Mouse (Mus musculus) erythroblast, embryonic 14.5 days (primary cell): ENCODE results near the gene Gm7075. TPM values are rescaled to one million over a fixed set of nuclear protein-coding genes. Genes with fewer than 3 reads are reported as not detected.
"Not testable (repeated sequence)": the region's sequence is repeated elsewhere in the genome, so short reads cannot be mapped to it uniquely, and the experiment has no call there.

Experiments
- H3K27me3 ChIP-seq: 2 replicates; pipeline ENCODE4 v1.6.1; 2012; ENCODE audit warnings: inconsistent platforms; ENCODE audit not compliant: control insufficient read depth
- H3K36me3 ChIP-seq: 2 replicates; pipeline ENCODE4 v1.6.1; 2012; ENCODE audit warnings: mild to moderate bottlenecking, inconsistent platforms; ENCODE audit not compliant: control insufficient read depth
- H3K4me1 ChIP-seq: 2 replicates; pipeline ENCODE4 v1.6.1; 2012; ENCODE audit warnings: inconsistent platforms; ENCODE audit not compliant: control insufficient read depth
- H3K4me3 ChIP-seq: replicated peaks from 2 replicates; pipeline ENCODE3; 2012; ENCODE audit warnings: moderate library complexity, mild to moderate bottlenecking, inconsistent platforms
- H3K9me3 ChIP-seq: 2 replicates; pipeline ENCODE4 v1.6.1; 2012; ENCODE audit warnings: low read length, inconsistent platforms, mixed read lengths; ENCODE audit not compliant: control insufficient read depth
- GATA1 ChIP-seq: IDR thresholded peaks from 2 replicates; pipeline ENCODE4 v1.6.1; 2012; ENCODE audit warnings: low read length, inconsistent platforms, mixed read lengths
- TAL1 ChIP-seq: IDR thresholded peaks from 3 replicates; pipeline ENCODE4 v1.6.1; 2012; ENCODE audit warnings: low read length, inconsistent platforms, mixed read lengths
- polyA plus RNA-seq: library from polyadenylated mRNA; stranded (reverse); fragments of >175 nt; gene quantifications from 2 replicates; pipeline ENCODE4 v1.2.3, GENCODE M21; 2012

The Gm7075 gene
- polyA plus RNA-seq, 1 experiment: not detected

DNA sequence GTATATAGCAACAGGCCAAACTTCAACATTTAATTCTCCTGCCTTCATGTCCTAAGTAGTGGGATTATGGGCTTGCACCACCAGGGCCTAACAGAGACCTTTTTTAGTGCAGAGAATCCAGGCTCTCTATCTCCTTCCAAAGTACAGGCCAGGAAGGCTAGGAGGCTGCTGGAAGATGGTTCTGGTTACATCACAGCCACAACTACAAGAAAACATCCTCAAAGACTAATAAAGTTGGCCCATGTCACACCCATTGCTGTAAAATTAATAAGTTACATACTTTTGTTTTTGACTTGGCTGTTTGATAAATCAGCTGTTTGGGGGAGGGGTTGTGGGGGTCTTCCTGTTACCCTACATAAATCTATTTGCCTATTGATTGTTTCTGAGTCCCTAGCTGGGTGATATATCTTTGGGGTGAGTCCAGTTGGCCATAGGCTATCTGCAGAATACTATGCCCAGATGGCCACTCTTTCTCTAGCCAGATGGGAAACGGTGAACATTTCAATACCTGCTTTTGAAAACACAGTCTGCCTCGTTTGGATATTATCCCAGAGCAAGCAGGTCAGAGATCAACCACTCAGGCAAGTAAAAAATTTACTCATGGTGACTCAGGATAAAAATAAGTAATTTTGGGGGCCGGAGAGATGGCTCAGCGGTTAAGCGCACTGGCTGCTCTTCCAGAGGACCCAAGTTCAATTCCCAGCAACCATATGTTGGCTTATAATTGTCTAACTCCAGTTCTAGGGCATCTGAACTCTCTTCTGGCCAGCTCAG, 18.7 kb downstream of the Gm7075 start:
- H3K4me1 ChIP-seq: no peaks in the 10 kb centered on the region
- H3K36me3 ChIP-seq: peaks cover 2% of the 10 kb centered on the region; the same call in 1 of the 2 replicates
- no peaks in the 10 kb centered on the region for H3K27me3 ChIP-seq
- H3K4me3 ChIP-seq: no peak overlapping the region
- no peak for TF ChIP-seq TAL1
- TF ChIP-seq GATA1: no peak
- H3K9me3 ChIP-seq: no peaks in the 10 kb centered on the region

- no peak overlapping the region for H3K4me3 ChIP-seq
Measured at GRCm38 (mm10) chr10:63396963-63397362, 24.6 kb downstream of the Gm7075 start.

GRCm38 (mm10) chr10:63388948-63389347, 32.6 kb downstream of the Gm7075 start:
- H3K4me3 ChIP-seq: no peak overlapping the region
- H3K27me3 ChIP-seq: no peaks in the 10 kb centered on the region
- TF ChIP-seq TAL1: no peak
- H3K4me1 ChIP-seq: peaks cover 18% of the 10 kb centered on the region
- H3K36me3 ChIP-seq: no peaks in the 10 kb centered on the region
- H3K9me3 ChIP-seq: no peaks in the 10 kb centered on the region

More at GRCm38 (mm10) chr10:63396963-63397362, 24.6 kb downstream of the Gm7075 start:
- peaks cover 7% of the 10 kb centered on the region for H3K36me3 ChIP-seq
- no peaks in the 10 kb centered on the region for H3K27me3 ChIP-seq
- H3K9me3 ChIP-seq: no peaks in the 10 kb centered on the region
- H3K4me1 ChIP-seq: no peaks in the 10 kb centered on the region
- TF ChIP-seq GATA1: no peak
- no peak for TF ChIP-seq TAL1

GRCm38 (mm10) chr10:63386991-63387390, 34.6 kb downstream of the Gm7075 start:
- no peaks in the 10 kb centered on the region for H3K27me3 ChIP-seq
- peaks cover 24% of the 10 kb centered on the region for H3K4me1 ChIP-seq
- peak overlapping the region; percentile 64 for H3K4me3 ChIP-seq
- no peak for TF ChIP-seq GATA1
- no peak for TF ChIP-seq TAL1
- H3K36me3 ChIP-seq: no peaks in the 10 kb centered on the region
- H3K9me3 ChIP-seq: no peaks in the 10 kb centered on the region

- Histone ChIP-seq H3K4me1 (peaks cover 29% of the 10 kb centered on the region), H3K9me3 (no peaks in the 10 kb centered on the region), H3K4me3 (peak overlapping the region; percentile 64), H3K36me3 (no peaks in the 10 kb centered on the region), H3K27me3 (peaks cover 5% of the 10 kb centered on the region)
- no peak for TF ChIP-seq GATA1
- no peak for TF ChIP-seq TAL1
Measured at GRCm38 (mm10) chr10:63386444-63386843, 35.1 kb downstream of the Gm7075 start.

GRCm38 (mm10) chr10:63385897-63386296, 35.7 kb downstream of the Gm7075 start:
- not testable (repeated sequence) for H3K27me3 ChIP-seq, H3K36me3 ChIP-seq, H3K9me3 ChIP-seq
- peaks cover 33% of the 10 kb centered on the region for H3K4me1 ChIP-seq
- peak overlapping the region; percentile 64 for H3K4me3 ChIP-seq

- H3K27me3 ChIP-seq: peaks cover 10% of the 10 kb centered on the region
- no peaks in the 10 kb centered on the region for H3K36me3 ChIP-seq
- H3K9me3 ChIP-seq: no peaks in the 10 kb centered on the region
- H3K4me3 ChIP-seq: peak within 1 kb of the TSS; percentile 71
- no peak for TF ChIP-seq GATA1
- TF ChIP-seq TAL1: no peak
- peaks cover 34% of the 10 kb centered on the region for H3K4me1 ChIP-seq
Measured at GRCm38 (mm10) chr10:63382372-63383279, 39.0 kb downstream of the Gm7075 start, which contains the start of gene Dnajc12. Gene Dnajc12, plus strand, starts transcription at chr10:63382443.

GRCm38 (mm10) chr10:63381498-63382280, 39.9 kb downstream of the Gm7075 start, which contains the start of gene Sirt1:
Gene Sirt1, minus strand, starts transcription at chr10:63381704.
- Histone ChIP-seq H3K9me3 (no peaks in the 10 kb centered on the region), H3K4me1 (peaks cover 31% of the 10 kb centered on the region), H3K4me3 (peak within 1 kb of the TSS; percentile 71), H3K36me3 (no peaks in the 10 kb centered on the region), H3K27me3 (peaks cover 10% of the 10 kb centered on the region)
- no peak for TF ChIP-seq TAL1
- no peak for TF ChIP-seq GATA1
